Mouse (Mus musculus) adipose tissue, adult 10 weeks (tissue): ENCODE data around the gene Bend4. TPM values are rescaled to one million over a fixed set of nuclear protein-coding genes. Genes with fewer than 3 reads are reported as not detected.

Experiments
- polyA plus RNA-seq: library from polyadenylated mRNA; stranded (reverse); fragments of 350-450 nt; fragmentation: Illumina TruSeq; extraction: RNeasy Lipid Tissue Mini Kit (QIAGEN cat#74804); gene quantifications from one replicate; pipeline ENCODE4 v1.2.3, GENCODE M21; 2014; ENCODE audit warnings: low read depth, low replicate concordance

Gene Bend4
- 3.6 TPM for polyA plus RNA-seq

GRCm38 (mm10) chr5:67427443-67428360, at the start of gene Bend4:
Gene Bend4, minus strand, starts transcription at chr5:67428310.

Other genes with a start within 250 kb of the Bend4 start
- 51.5 TPM for gene Tmem33, start 167.7 kb downstream of the Bend4 start, polyA plus RNA-seq
- 64.8 TPM for gene Slc30a9, start 121.4 kb downstream of the Bend4 start, polyA plus RNA-seq
- gene Shisa3, start 179.6 kb upstream of the Bend4 start, polyA plus RNA-seq = 1.1 TPM